Mouse (Mus musculus): ENCODE measurements around the gene Gsta3. TPM values are rescaled to one million over a fixed set of nuclear protein-coding genes. Genes with fewer than 3 reads are reported as not detected.
"Not testable (repeated sequence)": the region's sequence is repeated elsewhere in the genome, so short reads cannot be mapped to it uniquely, and the experiment has no call there.

The Gsta3 gene
- polyA plus RNA-seq, 1 experiment from 2014 or later: 0.68 TPM

DNA sequence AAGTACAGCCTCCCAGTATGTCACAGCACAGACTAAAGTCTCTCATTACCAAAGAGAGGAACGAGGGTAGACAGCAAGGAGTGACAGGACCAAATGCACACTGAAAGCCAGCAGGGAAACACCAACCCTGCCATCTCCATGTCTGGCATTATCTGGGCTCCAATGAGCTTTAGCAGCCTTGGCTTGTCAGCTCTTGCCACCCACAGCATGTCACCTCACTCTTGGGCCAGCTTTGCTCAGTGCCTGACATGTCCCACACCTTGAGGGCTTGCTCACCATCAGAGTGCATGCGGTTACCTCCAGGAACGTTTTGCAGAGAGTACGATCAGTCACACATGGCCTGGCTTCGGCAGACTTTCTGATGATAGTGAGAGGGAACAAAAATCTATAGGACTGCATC lies 35.0 kb downstream of the Gsta3 start:
- not testable (repeated sequence) for H3K36me3 ChIP-seq; H3K4me3 ChIP-seq (replicated peaks); H3K4me1 ChIP-seq; H3K9ac ChIP-seq (replicated peaks); H3K27ac ChIP-seq (replicated peaks); H3K27me3 ChIP-seq (replicated peaks); ATAC-seq (ENCODE audit: low FRiP score); H3K9me3 ChIP-seq (replicated peaks); H3K4me2 ChIP-seq
- 92% methylated on average over 5 of the region's 5 CpGs for WGBS

DNA sequence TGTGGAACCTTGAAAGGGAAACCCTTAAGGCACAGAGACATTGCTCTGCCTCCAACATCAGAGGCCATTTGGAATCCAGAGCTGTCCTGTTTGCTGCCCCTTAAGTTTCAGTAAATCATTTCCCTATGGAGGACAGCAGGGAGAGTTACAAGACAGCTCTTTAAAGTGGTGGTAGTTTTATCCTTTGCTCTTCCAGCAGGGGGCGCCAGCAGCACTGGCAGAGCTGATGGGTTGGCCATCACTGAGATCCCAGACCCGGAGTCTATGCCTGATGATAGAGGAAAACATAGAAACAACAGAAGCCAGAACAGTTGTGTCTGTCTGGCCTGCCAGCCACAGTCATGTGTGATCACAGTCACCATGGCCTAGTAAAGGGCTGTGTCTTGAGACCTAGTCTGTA lies 35.8 kb downstream of the Gsta3 start:
- not testable (repeated sequence) for ATAC-seq (ENCODE audit: low FRiP score); H3K36me3 ChIP-seq; H3K4me2 ChIP-seq; H3K4me3 ChIP-seq (replicated peaks); H3K9me3 ChIP-seq (replicated peaks); H3K9ac ChIP-seq (replicated peaks); H3K4me1 ChIP-seq; H3K27ac ChIP-seq (replicated peaks); H3K27me3 ChIP-seq (replicated peaks)
- WGBS: 44% methylated on average over 2 of the region's 2 CpGs

DNA sequence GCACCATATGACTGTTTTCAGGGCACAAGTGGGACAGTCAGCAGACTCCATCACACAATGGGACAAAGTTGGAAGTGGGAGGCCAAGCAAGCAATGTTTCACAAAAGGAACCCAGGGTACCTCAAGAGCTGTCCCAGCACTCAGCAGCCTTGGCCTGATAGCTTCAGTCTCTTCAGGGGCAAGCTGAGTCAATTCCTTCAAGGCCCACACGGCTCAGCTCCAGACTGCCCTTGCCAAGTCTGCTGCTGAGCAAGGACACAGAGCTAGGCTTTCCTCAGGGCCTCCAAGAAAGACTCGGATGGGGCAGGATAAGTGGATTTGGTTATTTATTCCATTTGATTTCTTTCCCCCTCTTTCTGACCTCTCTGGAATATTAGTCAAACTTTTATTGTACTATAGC lies 39.9 kb downstream of the Gsta3 start:
- H3K4me1 ChIP-seq: no peaks in the 10 kb centered on the region
- no peak overlapping the region for H3K4me3 ChIP-seq (replicated peaks)
- WGBS: 84% methylated on average over 2 of the region's 2 CpGs
- no peak overlapping the region for H3K27ac ChIP-seq (replicated peaks)
- no peaks in the 10 kb centered on the region for H3K27me3 ChIP-seq (replicated peaks)
- ATAC-seq (ENCODE audit: low FRiP score): no peak
- no peaks in the 10 kb centered on the region for H3K9me3 ChIP-seq (replicated peaks)
- no peak overlapping the region for H3K4me2 ChIP-seq
- H3K36me3 ChIP-seq: no peaks in the 10 kb centered on the region
- H3K9ac ChIP-seq (replicated peaks): no peak overlapping the region

DNA sequence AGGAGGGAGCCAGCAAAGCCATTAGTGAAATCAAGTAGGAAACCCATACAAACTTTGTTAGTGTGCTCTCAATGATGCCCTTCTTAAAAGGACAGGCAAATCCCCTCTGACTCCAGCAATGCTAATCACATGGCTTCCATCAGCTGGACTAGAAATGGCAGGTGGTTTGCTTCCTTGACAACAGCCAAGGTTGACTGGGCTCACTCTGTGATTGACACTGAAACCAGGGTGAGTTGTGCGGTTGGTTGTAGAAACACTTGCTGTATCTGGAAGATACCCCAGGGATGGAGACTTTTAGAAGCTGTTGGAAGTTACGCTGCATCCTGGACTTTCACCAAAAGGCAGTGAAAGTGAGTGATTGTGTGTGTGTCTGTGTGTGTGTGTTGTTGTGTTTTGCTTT lies 44.3 kb downstream of the Gsta3 start:
- not testable (repeated sequence) for H3K4me1 ChIP-seq; H3K4me2 ChIP-seq; H3K27ac ChIP-seq (replicated peaks); H3K9ac ChIP-seq (replicated peaks); H3K9me3 ChIP-seq (replicated peaks); H3K36me3 ChIP-seq; H3K4me3 ChIP-seq (replicated peaks); ATAC-seq (ENCODE audit: low FRiP score); H3K27me3 ChIP-seq (replicated peaks)
- WGBS: 100% methylated on average over 2 of the region's 2 CpGs

DNA sequence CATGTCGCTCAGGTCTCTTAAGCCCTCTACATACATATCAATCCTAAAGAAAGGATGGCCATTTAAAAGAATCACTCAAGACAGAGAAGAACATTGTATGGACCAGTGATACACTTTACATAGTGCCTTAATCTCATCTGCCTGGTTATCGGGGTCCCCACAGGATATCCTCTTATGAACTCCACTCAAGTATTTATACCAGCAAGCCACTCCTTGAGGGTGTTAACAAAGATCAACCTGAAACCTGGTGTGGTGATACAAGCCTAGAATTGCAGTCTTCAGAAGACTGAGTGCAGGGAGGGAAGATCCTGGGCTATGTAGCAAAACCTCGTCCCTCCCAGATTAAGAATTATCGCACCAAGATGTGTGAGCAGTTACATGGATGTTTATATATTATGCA lies 51.0 kb downstream of the Gsta3 start:
- Histone ChIP-seq H3K36me3 (no peaks in the 10 kb centered on the region), H3K9ac (replicated peaks) (no peak overlapping the region), H3K9me3 (replicated peaks) (no peaks in the 10 kb centered on the region), H3K27ac (replicated peaks) (no peak overlapping the region), H3K27me3 (replicated peaks) (no peaks in the 10 kb centered on the region), H3K4me1 (no peaks in the 10 kb centered on the region), H3K4me3 (replicated peaks) (no peak overlapping the region), H3K4me2 (no peak overlapping the region)
- ATAC-seq (ENCODE audit: low FRiP score): no peak
- 95% methylated on average over 4 of the region's 4 CpGs for WGBS

DNA sequence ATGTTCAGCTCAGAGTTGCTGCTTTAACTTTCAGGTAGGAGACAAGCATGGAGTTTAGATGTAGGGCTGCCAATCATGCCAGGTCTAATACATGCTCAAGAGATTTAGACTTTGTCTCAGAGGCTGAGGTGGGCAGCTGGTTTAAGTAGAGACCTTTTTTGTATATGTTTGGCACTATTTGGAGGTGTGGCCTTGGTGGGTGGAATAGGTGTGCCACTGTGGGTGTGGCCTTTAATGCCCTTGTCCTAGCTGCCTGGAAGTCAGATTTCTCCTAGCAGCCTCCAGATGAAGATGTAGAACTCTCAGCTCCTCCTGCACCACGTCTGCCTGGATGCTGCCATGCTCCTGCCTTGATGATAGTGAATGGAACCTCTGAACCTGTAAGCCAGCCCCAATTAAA lies 52.2 kb downstream of the Gsta3 start:
- Histone ChIP-seq H3K4me2 (no peak overlapping the region), H3K4me1 (no peaks in the 10 kb centered on the region), H3K27ac (replicated peaks) (no peak overlapping the region), H3K9me3 (replicated peaks) (no peaks in the 10 kb centered on the region), H3K4me3 (replicated peaks) (no peak overlapping the region), H3K36me3 (no peaks in the 10 kb centered on the region), H3K27me3 (replicated peaks) (no peaks in the 10 kb centered on the region), H3K9ac (replicated peaks) (no peak overlapping the region)
- no peak for ATAC-seq (ENCODE audit: low FRiP score)
- WGBS: 55% methylated on average over 1 of the region's 1 CpGs

DNA sequence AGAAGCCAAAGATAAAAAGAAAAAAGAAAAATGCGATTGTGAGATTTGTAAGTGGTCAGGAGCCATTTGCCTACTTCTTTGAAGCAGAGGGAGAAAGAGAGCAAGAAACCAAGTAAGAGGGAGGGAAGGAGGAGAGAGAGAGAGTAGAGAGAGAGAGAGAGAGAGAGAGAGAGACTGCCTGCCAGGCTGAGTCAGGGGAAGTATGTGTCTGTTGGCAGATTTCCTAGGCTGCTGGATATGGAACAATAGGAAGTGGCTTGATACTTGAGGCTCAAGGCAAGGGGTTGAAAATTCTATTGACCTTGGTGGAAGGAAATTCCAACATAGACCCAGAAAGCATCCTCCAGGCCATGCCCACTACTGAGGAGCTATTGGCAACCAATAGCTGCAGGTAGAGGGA lies 55.8 kb downstream of the Gsta3 start:
- WGBS: 82% methylated on average over 1 of the region's 1 CpGs
- Histone ChIP-seq H3K4me3 (replicated peaks) (no peak overlapping the region), H3K9ac (replicated peaks) (no peak overlapping the region), H3K4me1 (no peaks in the 10 kb centered on the region), H3K4me2 (no peak overlapping the region), H3K9me3 (replicated peaks) (no peaks in the 10 kb centered on the region), H3K27me3 (replicated peaks) (no peaks in the 10 kb centered on the region), H3K36me3 (no peaks in the 10 kb centered on the region), H3K27ac (replicated peaks) (no peak overlapping the region)
- no peak for ATAC-seq (ENCODE audit: low FRiP score)

DNA sequence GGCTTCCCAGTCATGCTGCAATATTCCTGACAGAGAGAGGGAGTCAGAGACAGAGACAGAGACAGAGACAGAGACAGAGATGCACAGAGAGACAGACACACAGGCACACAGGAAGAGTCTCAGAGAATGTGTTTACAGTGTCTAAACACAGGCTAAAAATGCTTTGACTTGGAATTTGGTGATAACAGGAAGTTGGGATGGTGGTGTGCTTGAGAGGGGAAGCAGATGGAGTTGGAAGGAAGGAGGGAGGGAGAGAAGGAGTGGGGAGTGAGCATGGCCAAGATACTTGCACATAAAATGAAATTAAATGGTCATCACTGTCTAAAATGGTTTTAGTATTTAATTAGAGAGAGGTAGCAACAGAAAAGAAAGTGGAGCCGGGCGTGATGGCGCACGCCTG lies 57.7 kb downstream of the Gsta3 start:
- H3K27ac ChIP-seq (replicated peaks): no peak overlapping the region
- H3K4me3 ChIP-seq (replicated peaks): no peak overlapping the region
- 97% methylated on average over 4 of the region's 4 CpGs for WGBS
- no peaks in the 10 kb centered on the region for H3K9me3 ChIP-seq (replicated peaks)
- H3K9ac ChIP-seq (replicated peaks): no peak overlapping the region
- H3K27me3 ChIP-seq (replicated peaks): no peaks in the 10 kb centered on the region
- no peaks in the 10 kb centered on the region for H3K4me1 ChIP-seq
- ATAC-seq (ENCODE audit: low FRiP score): no peak
- no peak overlapping the region for H3K4me2 ChIP-seq
- no peaks in the 10 kb centered on the region for H3K36me3 ChIP-seq

DNA sequence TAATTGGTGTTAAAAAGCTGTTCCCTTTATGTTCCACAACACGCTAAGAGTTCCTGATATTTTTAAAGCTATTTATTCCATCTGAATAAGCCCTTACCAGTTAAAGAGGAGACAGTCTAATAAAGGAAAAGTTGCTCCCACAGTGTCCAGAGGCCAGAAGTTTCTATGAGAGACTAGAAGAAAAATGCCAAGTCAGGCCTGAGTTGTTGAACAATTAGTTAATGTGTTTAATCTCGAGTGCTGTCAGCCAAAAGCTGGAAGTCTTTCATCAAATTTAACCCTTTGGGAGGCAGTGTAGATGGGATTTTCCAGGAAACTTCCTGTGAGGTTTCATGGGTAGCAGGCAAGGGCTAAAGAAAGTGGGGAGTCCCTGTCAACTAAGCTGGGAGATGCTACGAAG lies 59.4 kb downstream of the Gsta3 start:
- H3K27ac ChIP-seq (replicated peaks): no peak overlapping the region
- ATAC-seq (ENCODE audit: low FRiP score): no peak
- WGBS: 64% methylated on average over 3 of the region's 3 CpGs
- H3K27me3 ChIP-seq (replicated peaks): no peaks in the 10 kb centered on the region
- H3K9me3 ChIP-seq (replicated peaks): no peaks in the 10 kb centered on the region
- H3K4me1 ChIP-seq: no peaks in the 10 kb centered on the region
- H3K4me2 ChIP-seq: no peak overlapping the region
- H3K4me3 ChIP-seq (replicated peaks): no peak overlapping the region
- H3K9ac ChIP-seq (replicated peaks): no peak overlapping the region
- H3K36me3 ChIP-seq: no peaks in the 10 kb centered on the region

DNA sequence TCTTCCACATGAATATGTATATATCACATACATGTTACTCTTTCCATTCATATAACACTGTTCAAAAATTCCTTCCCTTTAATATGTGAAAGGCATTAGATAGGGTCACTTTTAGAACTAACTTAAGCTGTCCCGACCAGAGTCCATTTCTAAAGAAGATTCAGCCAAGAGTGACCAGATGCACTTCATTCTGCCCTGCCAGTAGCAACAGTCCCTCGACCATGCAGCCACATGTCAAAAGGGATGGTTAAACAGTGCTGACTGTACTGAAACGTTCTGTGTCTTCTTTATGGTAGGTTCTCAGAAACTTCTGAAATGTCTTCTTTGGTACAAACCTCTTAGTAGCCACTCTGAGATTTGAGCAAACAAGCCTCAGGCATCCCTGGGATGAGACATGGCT lies 61.3 kb downstream of the Gsta3 start:
- ATAC-seq (ENCODE audit: low FRiP score): no peak
- Histone ChIP-seq H3K4me2 (no peak overlapping the region), H3K27ac (replicated peaks) (no peak overlapping the region), H3K36me3 (no peaks in the 10 kb centered on the region), H3K27me3 (replicated peaks) (no peaks in the 10 kb centered on the region), H3K4me1 (no peaks in the 10 kb centered on the region), H3K9ac (replicated peaks) (no peak overlapping the region), H3K4me3 (replicated peaks) (no peak overlapping the region), H3K9me3 (replicated peaks) (no peaks in the 10 kb centered on the region)
- 86% methylated on average over 3 of the region's 3 CpGs for WGBS

DNA sequence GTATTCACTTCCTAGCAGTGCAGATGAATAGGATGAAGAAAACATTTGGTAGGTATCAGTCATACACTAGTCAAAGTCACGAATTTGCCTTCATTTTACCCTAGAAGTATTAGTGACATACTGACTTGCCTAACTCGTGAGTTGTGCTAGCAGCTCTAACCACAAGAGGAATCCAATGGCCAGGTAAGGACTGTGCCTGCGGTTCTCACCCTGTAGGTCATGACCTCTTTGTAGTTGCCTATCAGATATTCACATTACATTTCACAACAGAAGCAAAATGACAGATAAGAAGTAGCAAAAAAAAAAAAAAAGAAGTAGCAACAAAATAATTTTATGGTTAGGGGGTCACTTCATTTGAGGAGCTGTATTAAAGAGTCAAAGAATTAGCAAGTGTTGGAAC lies 63.8 kb downstream of the Gsta3 start:
- Histone ChIP-seq H3K4me1 (no peaks in the 10 kb centered on the region), H3K9me3 (replicated peaks) (no peaks in the 10 kb centered on the region), H3K27ac (replicated peaks) (no peak overlapping the region), H3K4me3 (replicated peaks) (no peak overlapping the region), H3K9ac (replicated peaks) (no peak overlapping the region), H3K4me2 (no peak overlapping the region), H3K27me3 (replicated peaks) (no peaks in the 10 kb centered on the region), H3K36me3 (no peaks in the 10 kb centered on the region)
- WGBS: 78% methylated on average over 3 of the region's 3 CpGs
- no peak for ATAC-seq (ENCODE audit: low FRiP score)

DNA sequence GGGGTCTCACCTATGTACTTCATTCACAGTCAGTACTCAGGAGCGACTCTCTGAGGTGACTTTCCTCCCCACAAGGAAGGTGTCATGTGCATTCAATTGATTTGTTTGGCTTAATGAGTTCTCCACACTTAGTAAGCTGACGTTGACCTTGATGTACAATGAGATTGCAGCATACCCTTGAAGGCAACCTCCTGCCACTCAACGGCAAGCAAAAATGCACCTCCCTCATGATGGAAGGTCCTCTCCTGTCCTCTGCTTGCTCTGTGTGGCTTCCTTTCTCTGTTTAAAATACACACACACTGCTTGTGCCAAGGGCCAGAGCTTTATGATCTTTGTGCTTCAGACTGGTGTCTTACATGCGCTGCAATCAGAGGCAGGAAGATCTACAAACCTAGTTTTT lies 64.3 kb downstream of the Gsta3 start:
- Histone ChIP-seq H3K4me3 (replicated peaks) (no peak overlapping the region), H3K9me3 (replicated peaks) (no peaks in the 10 kb centered on the region), H3K9ac (replicated peaks) (no peak overlapping the region), H3K4me2 (no peak overlapping the region), H3K27ac (replicated peaks) (no peak overlapping the region), H3K36me3 (no peaks in the 10 kb centered on the region), H3K4me1 (no peaks in the 10 kb centered on the region), H3K27me3 (replicated peaks) (no peaks in the 10 kb centered on the region)
- 85% methylated on average over 4 of the region's 4 CpGs for WGBS
- ATAC-seq (ENCODE audit: low FRiP score): no peak

DNA sequence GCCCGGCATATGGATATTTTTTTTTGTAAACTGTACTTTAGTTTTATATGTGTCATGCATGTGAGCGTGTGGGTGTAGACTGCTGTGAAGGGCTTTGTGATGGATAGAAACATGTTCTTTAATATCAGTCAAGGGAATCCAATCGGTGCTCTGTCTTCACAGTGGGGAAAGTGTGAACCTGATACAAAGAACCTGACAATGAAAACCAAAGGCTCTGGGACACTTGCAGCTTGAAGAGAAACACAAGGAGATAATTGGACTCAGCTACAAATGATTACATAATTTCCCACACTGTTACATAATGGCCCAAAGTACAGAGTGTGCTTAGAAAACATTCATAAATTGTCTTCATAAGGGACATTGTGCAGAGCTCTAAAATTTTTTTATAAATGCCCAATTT lies 65.1 kb downstream of the Gsta3 start:
- 96% methylated on average over 3 of the region's 3 CpGs for WGBS
- Histone ChIP-seq H3K4me1 (no peaks in the 10 kb centered on the region), H3K36me3 (no peaks in the 10 kb centered on the region), H3K27me3 (replicated peaks) (no peaks in the 10 kb centered on the region), H3K4me3 (replicated peaks) (no peak overlapping the region), H3K9me3 (replicated peaks) (no peaks in the 10 kb centered on the region), H3K27ac (replicated peaks) (no peak overlapping the region), H3K4me2 (no peak overlapping the region), H3K9ac (replicated peaks) (no peak overlapping the region)
- no peak for ATAC-seq (ENCODE audit: low FRiP score)
